Mouse (Mus musculus) kidney, postnatal 4 days (tissue): ENCODE results near the gene Pml.

ENCODE experiments used
- DNase-seq, 2 experiments: peaks; one replicate each; pipeline ENCODE4 v3.0.0; 2021; ENCODE audit warnings: mixed read lengths in 2 of 2

Gene Pml

DNA sequence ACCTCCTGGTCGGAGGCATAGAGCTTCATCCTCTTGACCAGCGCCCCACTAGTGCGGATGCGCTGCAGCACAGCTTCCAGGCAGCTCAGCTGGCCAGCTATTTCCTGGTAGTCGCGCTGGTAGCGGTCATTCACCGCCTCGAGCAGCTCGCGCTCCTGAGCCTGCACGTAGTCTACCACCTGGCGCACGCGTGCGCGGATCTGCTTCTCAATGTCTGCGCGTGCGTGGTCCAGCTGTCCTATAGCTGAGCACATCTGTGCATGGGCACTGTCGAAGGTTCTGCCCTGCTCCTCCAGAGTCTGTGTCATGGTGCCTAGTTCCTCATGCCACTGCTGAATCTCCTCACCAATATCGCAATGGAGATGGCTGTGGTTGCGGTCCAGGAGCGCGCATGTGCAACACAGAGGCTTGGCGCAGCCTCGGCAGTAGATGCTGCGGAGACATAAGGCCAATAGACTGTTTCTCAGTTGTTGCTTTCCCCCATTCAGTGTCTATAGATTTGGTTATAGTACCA is 15.0 kb downstream of the Pml start:
- DNase-seq, result no peak

DNA sequence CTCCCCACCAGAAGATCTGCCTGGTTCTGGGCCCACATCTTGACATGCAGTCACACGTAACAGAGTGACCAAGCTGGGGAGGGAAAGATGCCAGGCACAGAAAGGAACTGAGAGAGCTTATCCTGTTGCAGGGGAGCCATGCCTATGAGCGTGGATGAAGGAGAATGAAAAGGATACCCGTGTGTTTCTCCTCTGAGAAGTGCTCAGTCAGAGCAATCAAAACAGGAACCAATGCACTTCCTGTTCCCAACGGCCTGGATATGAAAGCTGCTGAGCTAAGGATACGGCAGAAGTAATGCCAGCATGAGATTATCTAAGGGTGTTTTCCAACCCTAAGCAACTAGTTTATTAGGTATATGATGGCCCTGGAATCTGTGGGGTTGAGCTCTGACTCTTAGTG is 17.2 kb downstream of the Pml start:
- DNase-seq, result no peak

DNA sequence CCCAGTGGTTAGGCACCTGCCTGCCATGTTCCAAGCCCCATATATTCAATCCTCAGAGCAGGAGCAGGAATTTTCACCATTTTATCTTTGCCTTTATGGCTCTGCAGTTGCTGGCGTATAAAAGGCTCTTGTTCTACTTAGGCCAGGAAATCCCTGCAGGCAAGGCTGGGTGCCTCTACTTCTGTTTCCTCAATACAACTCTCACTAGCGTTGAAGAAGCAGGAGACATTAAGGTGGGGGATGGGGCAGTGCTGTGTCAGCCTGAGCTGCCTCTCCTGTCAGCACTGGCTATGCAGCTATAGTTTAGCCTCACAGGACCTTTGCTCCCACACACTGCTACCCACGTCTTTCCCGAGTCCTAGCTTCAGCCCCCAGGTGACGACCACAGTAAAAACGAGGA is 17.8 kb downstream of the Pml start:
- DNase-seq, result no peak

DNA sequence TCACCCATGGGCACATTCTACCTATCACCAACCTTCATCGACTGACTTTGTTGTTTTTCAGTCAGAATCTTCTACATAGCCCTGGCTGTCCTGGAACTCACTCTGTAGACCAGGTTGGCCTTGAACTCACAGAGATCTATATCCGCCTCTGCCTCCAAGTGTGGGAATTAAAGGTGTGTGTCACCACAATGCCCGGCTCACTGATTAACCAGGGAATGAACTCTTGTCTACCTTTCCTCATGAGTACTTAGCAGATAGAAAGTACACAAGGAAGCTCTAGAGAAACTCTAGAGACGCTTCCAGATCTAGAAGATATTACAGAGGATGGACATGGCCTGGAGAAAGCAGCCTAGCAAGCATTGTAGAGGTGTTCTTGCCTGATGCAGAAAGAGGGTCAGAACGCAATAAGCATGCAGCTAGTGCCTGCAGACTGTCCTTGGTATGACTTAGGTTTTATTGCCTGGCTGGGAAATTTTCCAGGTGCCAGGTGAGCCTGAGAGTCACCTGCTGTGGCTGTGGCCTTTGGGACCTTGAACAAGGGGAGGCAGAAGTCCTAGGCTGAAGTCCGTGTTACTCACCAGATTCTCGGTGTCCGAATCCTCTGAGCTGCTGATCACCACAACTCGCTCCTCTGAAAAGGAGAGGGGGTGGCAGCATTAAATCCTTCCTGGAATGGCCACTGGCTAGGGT is 20.7 kb downstream of the Pml start:
- no peak for DNase-seq

DNA sequence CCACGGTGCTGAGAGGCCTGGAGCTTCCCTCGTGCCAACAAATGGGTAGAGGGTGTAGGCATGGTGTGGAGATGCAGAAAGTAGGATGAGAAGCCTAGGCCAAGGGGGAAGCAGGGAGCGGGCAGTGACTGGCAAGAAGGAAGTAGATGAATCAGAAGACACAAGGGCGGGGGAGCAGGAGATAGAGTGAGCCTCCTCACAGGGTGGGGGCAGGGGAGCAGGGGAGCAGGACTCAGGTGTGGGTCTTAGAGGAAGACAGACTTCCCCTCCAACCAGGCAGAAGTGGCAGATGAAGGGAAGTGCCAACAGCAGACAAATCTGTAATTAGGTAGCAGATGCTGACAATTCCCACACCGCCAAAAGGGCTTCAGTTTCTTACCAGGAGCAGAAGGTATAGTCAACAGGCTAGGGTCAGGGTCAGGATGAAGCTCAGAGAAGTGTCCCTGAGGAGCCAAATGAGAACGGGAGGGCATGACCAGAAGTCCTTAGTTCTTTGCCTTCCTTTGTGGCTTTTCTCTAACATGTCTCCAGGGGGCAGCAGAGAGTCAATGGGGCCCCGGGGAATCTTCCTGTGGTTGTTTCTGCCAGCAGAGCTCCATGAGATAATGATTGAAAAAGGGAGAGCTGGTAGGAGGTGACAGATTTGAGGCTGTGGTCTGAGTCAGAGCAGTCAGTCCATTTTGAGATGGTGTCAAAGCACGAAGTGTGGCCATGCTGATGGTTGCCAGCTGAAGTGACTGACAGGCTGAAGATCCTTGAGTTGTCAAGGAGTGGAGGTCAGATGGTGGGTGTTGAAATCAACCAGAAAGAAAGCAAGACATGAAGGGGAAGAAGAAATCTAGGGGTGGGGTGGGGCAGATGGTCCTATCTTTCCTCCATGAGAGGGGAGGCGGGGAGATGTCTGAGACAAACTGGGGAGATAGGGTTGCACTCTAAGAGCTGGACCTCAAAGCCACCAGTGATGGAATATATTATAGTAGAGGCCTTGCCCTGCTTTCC is 23.4 kb downstream of the Pml start:
- DNase-seq, result peak; percentile 60 to 69

DNA sequence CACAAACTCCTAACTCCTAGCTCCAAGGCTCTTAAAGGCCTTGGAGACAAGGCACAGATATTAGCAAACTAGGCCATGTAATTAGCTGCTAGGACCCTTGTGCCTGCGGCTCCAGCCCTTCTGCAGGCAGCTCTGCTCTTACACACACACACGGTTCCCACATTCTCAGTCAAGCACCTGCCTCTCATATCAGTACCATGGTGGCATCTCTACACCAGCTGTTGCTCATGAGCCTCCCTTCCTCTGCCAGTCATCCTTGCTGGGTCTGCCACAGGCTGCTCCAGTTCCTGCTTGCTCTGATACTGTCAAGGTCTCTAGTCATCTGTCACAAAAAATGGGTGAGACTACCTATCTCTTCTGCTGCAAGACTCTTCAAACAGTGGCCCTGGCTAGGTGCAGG is 25.2 kb downstream of the Pml start:
- DNase-seq, result no peak

DNA sequence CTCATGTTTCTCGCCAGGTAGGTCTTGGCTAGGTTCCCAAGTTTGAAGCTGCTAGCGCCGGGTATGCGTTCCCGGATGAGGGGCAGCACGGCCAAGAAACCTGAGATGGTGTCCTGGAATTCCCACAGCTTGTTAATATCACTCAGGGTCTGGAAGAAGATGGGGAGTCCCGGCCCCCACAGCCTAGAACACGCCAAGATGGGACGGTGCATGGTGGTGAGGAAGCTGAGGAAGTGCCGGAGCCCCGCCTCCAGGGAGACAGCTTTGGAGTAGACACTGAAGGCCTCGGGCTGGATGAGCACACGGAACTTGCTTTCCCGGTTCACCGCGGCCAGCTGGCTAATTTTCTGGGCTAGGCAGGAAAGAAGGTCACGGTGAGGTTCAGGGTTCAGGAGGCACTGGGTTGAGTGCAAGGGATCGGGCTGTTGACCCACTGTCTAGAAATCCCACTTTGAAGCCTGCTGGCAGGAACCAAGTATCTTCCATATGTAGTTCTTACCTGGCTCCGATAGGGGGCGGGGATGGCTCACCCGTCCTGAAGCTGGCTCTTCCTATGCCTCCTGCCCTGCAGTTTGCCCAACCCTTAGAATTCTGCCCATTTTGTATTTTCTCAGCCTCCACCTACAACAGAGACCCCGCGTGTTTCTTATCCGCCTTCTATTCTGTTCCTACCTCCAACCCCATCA is 29.2 kb downstream of the Pml start:
- peak; percentile 59 to 72 for DNase-seq

DNA sequence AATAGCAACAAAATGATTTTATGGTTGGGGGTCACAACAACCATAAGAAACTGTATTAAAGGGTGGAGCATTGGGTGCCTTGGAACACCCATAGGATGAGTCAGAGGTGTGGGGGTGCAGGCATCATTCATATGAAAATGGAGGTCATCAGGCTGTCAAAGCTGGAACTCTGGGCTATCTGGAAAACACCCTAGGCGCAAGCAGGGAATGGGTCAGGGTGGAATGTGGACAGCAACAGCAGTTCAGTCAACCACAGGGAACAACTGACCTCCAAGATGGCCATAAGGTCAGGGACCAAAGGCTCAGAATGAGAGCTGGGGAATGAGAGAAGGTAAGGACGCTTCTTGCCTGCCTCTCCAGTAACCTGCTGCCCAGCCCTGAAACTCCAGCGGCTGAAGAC is 31.0 kb downstream of the Pml start:
- DNase-seq, result no peak

DNA sequence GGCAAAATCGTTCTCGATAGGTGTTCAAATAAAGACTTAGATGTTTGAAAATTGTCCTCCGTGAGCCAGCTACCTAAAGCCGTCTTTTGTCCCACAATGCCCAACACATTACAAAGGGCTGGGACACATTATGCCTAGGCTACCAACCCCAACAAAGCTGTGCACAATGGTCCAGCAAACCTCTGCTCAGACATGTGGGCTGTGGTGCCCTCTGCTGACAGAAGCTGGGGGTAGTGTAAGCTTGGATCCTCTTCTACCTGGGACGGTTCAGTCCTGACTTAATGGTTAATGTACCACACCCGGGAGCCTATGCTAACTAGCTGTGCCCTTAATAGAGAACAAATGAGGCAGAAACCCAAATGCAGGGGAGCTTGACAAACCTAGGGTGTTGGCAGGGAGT is 33.2 kb downstream of the Pml start:
- DNase-seq, result peak; percentile 79 to 81

DNA sequence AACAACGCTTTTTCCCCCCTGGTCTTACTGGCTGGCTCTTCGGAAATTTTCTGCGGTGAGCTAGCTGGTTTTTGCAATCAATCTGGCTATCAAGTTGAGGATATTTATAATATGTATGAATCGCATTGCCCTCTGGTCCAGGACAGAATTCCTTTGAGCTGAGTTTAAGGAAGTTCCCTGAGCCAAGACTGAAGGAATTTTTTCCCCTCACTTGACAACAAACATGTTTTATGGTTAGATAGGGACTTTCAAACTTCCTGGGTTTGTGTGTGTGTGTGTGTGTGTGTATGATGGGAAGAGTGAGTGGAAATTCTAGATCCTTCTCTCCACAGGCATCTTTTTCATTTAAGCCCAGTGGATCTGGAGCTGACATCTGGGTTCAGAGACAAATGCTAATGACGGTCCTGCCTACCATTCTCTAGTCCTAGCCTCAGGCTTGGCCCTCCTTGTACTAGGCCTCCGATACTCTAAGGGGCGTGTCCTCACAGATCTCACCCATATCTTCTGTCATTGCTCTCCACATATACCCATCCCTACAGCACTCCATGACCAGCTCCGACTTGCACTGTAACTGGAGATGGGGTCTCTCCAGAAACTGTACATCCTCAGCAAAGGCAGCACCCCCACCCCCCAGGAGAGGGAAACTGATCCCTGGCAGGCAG is 34.9 kb downstream of the Pml start:
- peak; percentile 55 to 62 for DNase-seq

DNA sequence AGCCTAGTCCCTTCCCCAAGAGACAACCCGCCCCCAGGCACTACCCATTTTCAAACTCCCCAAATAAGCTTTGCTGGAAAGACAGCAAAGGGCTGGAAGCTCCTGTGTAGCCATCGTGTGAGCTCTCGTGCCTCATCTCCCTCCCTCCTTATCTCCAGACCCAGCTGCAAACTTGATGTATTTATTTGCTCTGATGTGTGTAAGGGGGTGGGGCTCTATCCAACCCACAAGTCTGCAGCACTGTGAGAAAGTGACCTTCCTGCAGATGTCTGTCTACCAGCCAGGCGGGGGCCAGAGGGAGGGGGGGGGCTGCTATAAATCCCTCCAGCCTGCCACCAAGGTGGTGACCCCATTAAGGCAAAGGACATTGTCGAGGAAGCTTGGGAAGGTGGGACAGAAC is 35.7 kb downstream of the Pml start:
- DNase-seq, result peak; percentile 28 to 57

DNA sequence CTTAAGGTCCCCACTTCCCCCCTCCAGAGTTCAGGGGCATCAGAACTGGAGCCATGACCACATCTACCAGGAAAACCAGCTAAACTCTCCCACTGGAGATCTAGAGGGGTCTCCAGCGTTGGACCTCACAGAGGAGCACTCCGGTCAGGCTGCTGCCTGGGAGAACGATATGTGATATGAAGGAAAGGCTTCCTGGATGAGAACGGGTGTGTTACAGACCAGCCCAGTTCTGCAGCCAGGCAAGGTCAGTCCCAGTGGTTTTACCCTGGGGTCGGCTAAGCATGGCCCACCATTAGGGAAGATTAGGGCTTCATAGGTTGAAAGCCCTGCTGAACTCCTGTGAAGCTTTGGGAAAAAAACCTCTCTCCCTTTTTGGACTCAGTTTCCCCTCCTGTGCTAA is 36.2 kb downstream of the Pml start:
- DNase-seq, result no peak

DNA sequence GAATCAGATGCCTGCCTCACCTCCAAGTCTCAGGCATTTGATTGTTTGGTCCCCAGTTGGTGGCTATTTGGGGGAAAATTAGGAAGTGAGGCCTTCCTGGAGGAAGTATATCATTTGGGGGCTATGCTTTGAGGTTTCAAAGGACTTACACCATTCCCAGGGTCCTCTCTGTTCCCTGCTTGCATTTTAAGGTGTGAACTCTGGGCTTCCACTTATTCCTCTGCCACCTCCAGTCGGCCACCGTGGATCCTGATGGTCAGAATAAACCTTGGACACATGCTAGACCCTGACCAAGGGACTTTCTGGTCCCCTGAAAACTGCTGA is 39.3 kb downstream of the Pml start:
- DNase-seq, result no peak

DNA sequence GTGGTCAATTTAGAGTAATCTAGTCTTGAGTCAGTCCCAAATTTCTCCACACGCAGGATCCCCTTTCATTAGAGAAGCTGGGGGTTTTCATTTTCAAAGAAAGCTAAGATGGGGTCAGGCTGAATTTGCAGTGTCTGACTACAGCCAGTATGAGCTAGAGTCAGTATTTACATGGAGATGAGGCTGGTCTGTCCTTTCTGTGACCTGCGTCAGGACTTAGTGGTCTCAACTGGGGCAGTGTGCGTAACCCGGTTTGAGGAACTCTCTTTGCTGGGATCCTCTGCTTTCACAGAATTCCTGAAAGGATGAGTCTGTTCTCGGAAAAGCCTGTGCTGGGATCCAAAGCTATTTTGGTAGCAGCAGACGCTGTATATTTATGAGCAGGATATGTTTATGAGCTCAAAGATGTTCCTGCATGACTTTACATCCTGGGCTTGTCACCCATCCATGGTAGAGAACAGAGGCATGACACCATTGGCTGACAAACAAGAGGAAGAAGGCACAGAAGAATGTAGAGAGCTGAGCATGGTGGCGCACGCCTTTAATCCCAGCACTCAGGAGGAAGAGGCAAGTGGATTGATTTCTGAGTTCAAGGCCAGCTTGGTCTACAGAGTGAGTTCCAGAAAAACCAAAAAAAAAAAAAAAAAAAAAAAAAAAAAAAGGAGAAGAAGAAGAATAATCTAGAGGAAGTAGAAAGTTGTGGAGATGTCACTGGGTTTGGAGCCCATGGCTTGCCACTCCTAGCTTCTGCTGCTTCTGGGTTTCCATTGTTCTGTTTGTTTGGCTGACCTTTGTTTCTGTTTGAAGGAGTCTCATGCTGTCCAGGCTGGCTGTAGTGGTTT is 39.9 kb downstream of the Pml start:
- no peak for DNase-seq

DNA sequence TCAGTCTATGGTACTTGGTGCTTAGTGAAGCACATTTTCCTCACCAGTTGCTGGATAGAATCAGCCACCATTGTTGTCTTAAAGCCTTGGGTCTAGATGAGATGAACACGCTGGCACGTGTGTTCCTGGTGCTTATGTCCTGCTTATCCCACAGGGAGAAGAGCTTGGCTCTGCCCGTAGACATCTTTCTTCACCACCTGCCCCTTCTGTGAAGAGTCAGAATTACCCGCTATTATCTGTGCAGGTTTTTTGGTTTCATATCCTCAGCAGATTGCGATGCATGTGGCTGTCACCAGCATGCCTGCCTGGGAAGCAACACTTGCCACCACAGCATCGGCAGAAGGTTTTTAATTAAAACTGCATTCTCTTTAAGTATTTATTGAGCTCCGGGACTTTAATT is 43.6 kb downstream of the Pml start:
- no peak for DNase-seq

DNA sequence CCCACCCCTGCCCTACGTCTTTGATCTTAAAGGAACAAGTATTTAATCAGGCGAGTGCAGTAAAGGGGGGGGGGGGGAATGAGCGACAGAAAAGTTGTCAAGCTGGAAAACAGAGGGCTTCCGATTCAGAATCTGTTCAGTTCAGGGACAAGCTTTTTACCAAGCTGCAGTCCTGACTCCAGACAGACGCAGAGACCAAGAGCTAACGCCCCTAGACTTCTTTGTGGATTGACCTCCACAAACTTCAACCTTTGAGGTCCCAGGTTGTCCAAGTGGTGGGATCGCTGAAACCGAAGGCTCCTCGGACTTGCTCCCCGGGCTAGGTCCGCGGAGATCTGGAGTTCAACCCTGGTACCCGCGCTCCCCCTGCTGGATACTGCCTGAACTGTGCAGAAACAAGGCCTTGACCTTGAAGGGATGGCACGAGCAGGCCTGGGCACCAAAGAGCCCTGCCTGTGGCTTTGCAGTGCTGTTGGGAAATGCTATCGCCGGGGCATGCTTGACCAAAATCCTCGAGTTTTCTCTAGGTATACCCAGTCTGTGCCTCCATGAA is 45.1 kb downstream of the Pml start:
- DNase-seq, result peak; percentile 96 to 98

DNA sequence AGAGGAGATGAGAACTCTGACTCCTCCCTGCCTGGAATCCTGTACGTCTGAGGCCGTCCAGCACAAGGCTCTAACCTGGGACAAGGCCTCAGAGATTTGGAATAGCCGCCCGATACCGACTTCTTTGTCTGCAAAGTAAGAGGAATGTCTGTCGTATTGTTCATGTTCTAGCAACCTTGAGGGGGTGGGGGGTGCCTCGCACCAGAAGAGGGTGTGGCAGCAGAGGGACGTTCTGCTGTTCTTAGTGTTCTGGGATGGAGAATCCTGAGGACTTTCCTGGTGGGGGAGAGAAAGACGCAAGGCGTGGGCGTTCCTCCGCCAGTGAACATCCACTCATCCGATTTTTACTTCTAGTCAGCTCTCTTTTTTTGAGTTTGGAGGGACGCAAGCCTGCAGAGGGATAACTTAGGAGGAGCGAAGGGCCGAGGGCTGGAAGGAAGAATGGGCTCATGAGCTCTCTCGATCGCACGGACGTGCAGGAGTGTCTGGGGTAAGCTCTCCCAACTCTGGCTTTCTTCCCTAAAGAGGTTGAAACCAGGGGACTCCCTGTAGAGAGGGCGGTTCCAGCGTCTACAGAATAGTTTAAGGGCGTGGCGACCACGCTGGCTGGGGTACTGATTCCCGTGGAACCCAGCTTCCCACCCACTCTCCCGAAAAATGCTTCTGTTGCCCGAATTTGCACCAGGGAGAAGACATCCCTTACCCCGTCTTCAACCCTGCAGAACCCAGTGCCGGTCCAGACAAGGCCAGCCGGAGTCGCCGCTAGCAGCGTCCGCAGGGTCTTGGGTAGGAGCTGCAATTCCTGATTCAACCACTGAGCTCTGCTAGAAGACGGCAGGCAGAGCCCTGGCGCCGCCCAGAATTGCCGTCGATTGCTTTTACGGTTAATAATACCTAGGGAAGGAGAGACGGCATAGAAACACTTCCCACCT is 45.8 kb downstream of the Pml start, which contains the start of the genes Islr and Islr2:
Gene Islr (minus strand): TSS at position 791 of the 932 bp plus-strand sequence.
Gene Islr2 (minus strand): TSS at position 804 of the 932 bp plus-strand sequence.
- peak; percentile 80 to 89 for DNase-seq

DNA sequence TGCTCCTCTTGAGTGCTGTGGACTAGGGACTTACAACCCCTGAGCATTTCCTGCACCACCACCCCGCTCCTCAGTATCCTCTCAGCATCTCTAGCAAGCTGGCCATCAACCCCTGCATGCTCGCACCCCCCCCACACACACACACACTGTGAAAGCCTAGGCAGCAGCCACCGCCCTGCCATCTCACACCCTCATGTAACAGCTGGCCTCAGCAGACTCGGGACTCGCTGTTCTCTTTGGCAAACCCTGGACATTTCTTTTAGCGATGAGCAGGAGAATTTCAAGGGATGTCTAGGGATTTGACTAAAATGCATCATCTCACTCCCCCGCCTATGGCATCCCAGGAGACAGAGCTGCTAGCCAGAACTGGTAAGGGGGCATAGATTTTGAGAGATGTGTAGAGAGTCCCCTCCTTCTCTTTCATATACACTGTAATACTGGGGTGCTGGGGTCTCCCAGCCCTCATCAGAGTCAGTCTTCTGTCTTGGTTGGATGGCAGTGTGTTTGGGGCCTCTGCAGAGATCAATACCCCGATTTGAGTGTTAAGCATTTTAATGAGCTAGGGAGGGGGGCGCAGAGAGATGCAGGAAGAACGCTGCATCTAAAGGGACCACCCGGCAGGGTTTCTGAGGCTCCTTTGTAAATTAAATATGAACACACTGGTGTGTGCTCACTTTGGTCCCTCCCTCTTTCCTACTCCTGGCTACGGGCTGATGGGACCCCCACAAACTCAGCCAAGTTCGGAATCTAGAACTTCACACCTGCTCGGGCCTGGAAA is 46.7 kb downstream of the Pml start:
- DNase-seq, result no peak

DNA sequence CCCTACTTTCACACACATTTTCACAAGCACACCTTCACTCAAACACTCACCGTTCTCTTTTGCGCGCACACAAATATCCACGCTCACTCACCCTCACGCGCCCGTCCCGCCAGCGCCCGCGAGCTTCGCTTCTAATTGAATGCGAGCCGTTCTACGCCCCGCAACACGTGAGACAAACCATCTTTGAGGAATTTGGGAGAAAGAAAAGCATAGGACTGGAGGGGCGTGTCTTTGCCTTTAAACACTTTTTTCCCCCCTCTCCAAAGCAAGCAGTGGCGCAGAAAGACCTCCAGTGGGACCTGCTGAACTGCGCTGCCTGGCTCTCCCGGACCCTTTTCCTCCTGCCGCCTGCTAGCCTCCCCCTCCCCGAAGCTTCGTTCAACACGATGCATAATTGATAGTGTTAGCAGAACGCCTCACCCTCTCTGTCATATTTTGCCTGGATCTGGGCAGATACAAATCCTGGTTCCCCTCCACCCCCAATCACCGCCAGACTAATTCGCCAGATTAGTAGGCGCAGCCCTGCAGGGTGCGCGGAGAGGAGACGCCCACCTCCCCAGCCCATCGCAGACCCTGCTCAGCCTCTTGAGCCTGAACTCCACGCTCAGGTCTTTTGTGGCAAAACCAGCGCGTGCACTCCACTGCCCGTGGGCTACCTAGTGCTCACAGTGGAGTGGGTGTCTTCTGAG is 47.6 kb downstream of the Pml start:
- DNase-seq, result no peak
